ENCODE assay signal across 25 mouse cellular contexts in the genomic region with DNA sequence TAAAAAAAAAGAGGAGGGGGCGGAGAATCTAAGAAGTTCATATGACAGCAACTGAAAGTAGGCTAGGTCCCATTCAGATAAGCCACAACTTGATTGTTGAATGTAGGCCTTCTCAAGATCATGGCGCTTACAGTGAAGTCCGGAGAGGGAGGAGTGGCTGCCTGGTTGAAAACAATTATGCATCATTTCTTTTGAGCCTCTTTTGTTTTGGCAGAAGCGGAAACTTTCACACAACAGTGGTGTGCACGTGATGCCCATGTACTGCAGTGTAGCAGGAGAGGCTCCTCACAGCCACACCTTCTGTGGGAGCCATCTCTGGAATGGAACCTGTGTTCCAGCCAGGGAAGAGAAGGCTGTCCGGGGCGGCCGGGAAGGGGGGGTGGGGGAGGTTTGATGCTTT.
DNase-seq lines count a peak whose midpoint lies in the region; ATAC-seq and TF ChIP-seq lines count a peak whose summit lies in the region.
"Had no signal": no experiment of that assay in that cellular context is flagged by ENCODE, and none has a peak within 500 bp of the region (broad histone marks: within the 10 kb centered on the region; RNA-seq: fewer than 3 reads in every experiment).

No protein-coding gene starts in this region.

- dilution Hi-C loops in CH12.LX (cut with MboI; ENCODE audit: extremely low pct_ligation_motif_present, extremely low pct_unique_long_range_greater_than_20kb, low sequenced_read_pairs): no loop called here

- no peaks in the 10 kb centered on the region for H3K36me3 ChIP-seq in CH12.LX (replicated peaks in 1 of 2; ENCODE audit: control insufficient read depth in 1 of 2, insufficient read depth in 1 of 2, low read length in 1 of 2)
- no peaks in the 10 kb centered on the region for H3K36me3 ChIP-seq in splenic B cell, adult 2 months (ENCODE audit: control insufficient read depth, insufficient read depth, low read length, poor library complexity, severe bottlenecking)
- H3K36me3 ChIP-seq: embryonic facial prominence, embryonic 12.5 days; embryonic facial prominence, embryonic 15.5 days; hindbrain, embryonic 13.5 days had no signal

- H3K79me2 ChIP-seq in CH12.LX (replicated peaks; ENCODE audit: control insufficient read depth, extremely low read depth, insufficient read depth, poor library complexity, severe bottlenecking): no peaks in the 10 kb centered on the region

- peaks cover 4% of the 10 kb centered on the region for H3K9me3 ChIP-seq in CH12.LX (replicated peaks; ENCODE audit: low read length)
- H3K9me3 ChIP-seq: embryonic facial prominence, embryonic 12.5 days; embryonic facial prominence, embryonic 15.5 days; hindbrain, embryonic 13.5 days had no signal

- no peak for TF ChIP-seq RAD21 in CH12.LX (IDR thresholded peaks at IDR 0.05; ENCODE audit: low read depth, low read length)

- TF ChIP-seq EP300 in CH12.LX (IDR thresholded peaks at IDR 0.05; ENCODE audit: low read length): no peak

- TF ChIP-seq CTCF in CH12.LX (conservative IDR thresholded peaks at IDR 0.05 in 1 of 2, IDR thresholded peaks at IDR 0.05 in 1 of 2; ENCODE audit: low read depth in 2 of 2, low read length in 2 of 2): no peak
- no peak for TF ChIP-seq CTCF in layer of hippocampus, adult 2 months (conservative IDR thresholded peaks at IDR 0.05)

- in situ Hi-C loops in CH12.LX (cut with MboI; ENCODE audit: low pct_ligation_motif_present, low pct_unique_long_range_greater_than_20kb, low sequenced_read_pairs): no loop called here

- no peak overlapping the region for H3K4me3 ChIP-seq in CH12.LX (replicated peaks in 1 of 3; ENCODE audit: low read depth in 2 of 3, low read length in 2 of 3, poor library complexity in 1 of 3)
- no peak overlapping the region for H3K4me3 ChIP-seq in layer of hippocampus, adult 2 months
- H3K4me3 ChIP-seq: embryonic facial prominence, embryonic 12.5 days; embryonic facial prominence, embryonic 15.5 days; hindbrain, embryonic 13.5 days had no signal

- no peaks in the 10 kb centered on the region for H3K27me3 ChIP-seq in CH12.LX (replicated peaks)
- H3K27me3 ChIP-seq in splenic B cell, adult 2 months (ENCODE audit: control insufficient read depth, insufficient read depth, low read length, poor library complexity, severe bottlenecking): no peaks in the 10 kb centered on the region
- H3K27me3 ChIP-seq: embryonic facial prominence, embryonic 12.5 days; embryonic facial prominence, embryonic 15.5 days; hindbrain, embryonic 13.5 days had no signal

- H3K4me2 ChIP-seq in CH12.LX (ENCODE audit: insufficient read depth, low read depth, poor library complexity, severe bottlenecking): no peak overlapping the region
- H3K4me2 ChIP-seq: embryonic facial prominence, embryonic 12.5 days; embryonic facial prominence, embryonic 15.5 days; heart, embryonic 11.5 days; hindbrain, embryonic 13.5 days had no signal

- H3K4me1 ChIP-seq in CH12.LX (ENCODE audit: control insufficient read depth in 1 of 2, insufficient read depth in 2 of 2): peaks cover 4 to 5% of the 10 kb centered on the region in 2 experiments; a peak in 3 of 4 replicates
- H3K4me1 ChIP-seq: embryonic facial prominence, embryonic 12.5 days; embryonic facial prominence, embryonic 15.5 days had no signal

- no peak overlapping the region for H3K9ac ChIP-seq in CH12.LX (ENCODE audit: insufficient read depth, low read depth)
- H3K9ac ChIP-seq: embryonic facial prominence, embryonic 12.5 days; embryonic facial prominence, embryonic 15.5 days; forebrain, postnatal 0 days; hindbrain, embryonic 13.5 days had no signal

- TF ChIP-seq POLR2A in CH12.LX (IDR thresholded peaks at IDR 0.05; ENCODE audit: low read depth, low read length): no peak

- peak; percentile 20 for DNase-seq in CD4-positive, CD25-positive, alpha-beta regulatory T cell, adult 2 months (ENCODE audit: low read depth, low spot score)
- no peak for DNase-seq in CH12.LX (ENCODE audit: extremely low read depth)
- DNase-seq in induced T-regulatory cell, adult 2 months (ENCODE audit: low read depth): peak; percentile 27
- DNase-seq in splenic B cell, adult 2 months (ENCODE audit: low read depth, low spot score): peak; percentile 54
- no peak for DNase-seq in layer of hippocampus, adult 9-11 months
- no peak for DNase-seq in layer of hippocampus, adult 2 months (ENCODE audit: low spot score in 2 of 2)
- no peak for DNase-seq in frontal cortex, postnatal 25 days (ENCODE audit: low spot score in 2 of 2)
- DNase-seq: adrenal gland, adult 8-10 months; adrenal gland, postnatal 25 days; cerebellum, adult 18-20 months; cerebellum, adult 9-10 months; cerebellum, postnatal 14 days; forebrain, postnatal 0 days; gastrocnemius, postnatal 10 days; heart, adult 11 months; kidney, adult 11 months had no signal

- ATAC-seq in CD4-positive, CD25-positive, alpha-beta regulatory T cell, adult 4 months: no peak
- ATAC-seq: activated CD4-positive, CD25-positive, alpha-beta regulatory T cell, adult 4 months; forebrain, embryonic 14.5 days; forebrain, postnatal 0 days; hindbrain, embryonic 16.5 days; inflammation-experienced regulatory T-cells, adult 6 months had no signal

- no peak overlapping the region for H3K27ac ChIP-seq in CH12.LX (ENCODE audit: insufficient read depth, low read depth)
- no peak overlapping the region for H3K27ac ChIP-seq in layer of hippocampus, adult 2 months
- H3K27ac ChIP-seq: embryonic facial prominence, embryonic 12.5 days; embryonic facial prominence, embryonic 15.5 days; hindbrain, embryonic 13.5 days had no signal

TF ChIP-seq in CH12.LX, 34 proteins besides CTCF, POLR2A, EP300 and RAD21:
- TF ChIP-seq NRF1 (IDR thresholded peaks at IDR 0.05; ENCODE audit: low read depth, low read length): no peak
- 0 out of 2 replicates have a peak, but pooled peaks have one; percentile 8 for TF ChIP-seq ZNF384 (IDR thresholded peaks at IDR 0.05; ENCODE audit: low read depth, low read length)
- TF ChIP-seq BHLHE40 (IDR thresholded peaks at IDR 0.05; ENCODE audit: low read depth, low read length): peak; percentile 65

Comparison
In these comparisons a context has a peak if more than half of its experiments do, and no peak if none do; other contexts are left out.
1. DNase-seq: peak in CD4-positive, CD25-positive, alpha-beta regulatory T cell, adult 2 months (single experiment), induced T-regulatory cell, adult 2 months (single experiment) and splenic B cell, adult 2 months (single experiment); none in CH12.LX (single experiment), layer of hippocampus, adult 9-11 months (single experiment), layer of hippocampus, adult 2 months (0 of 2) and frontal cortex, postnatal 25 days (0 of 2).